Mouse (Mus musculus): ENCODE measurements around the gene 1700034J05Rik. TPM values are rescaled to one million over a fixed set of nuclear protein-coding genes. Genes with fewer than 3 reads are reported as not detected.

1700034J05Rik gene
- polyA plus RNA-seq, 1 experiment from 2014 or later: 0.57 TPM

- peaks cover 28% of the 10 kb centered on the region for H3K4me1 ChIP-seq (ENCODE audit: control insufficient read depth, insufficient read depth, low read length)
- no peak for ATAC-seq (ENCODE audit: low read depth)
These were observed 7.7 kb downstream of the 1700034J05Rik start for GRCm38 (mm10) chr6:146946327-146947029.

GRCm38 (mm10) chr6:146944830-146945229 lies 9.4 kb downstream of the 1700034J05Rik start:
- H3K9me3 ChIP-seq (ENCODE audit: control insufficient read depth, low read length): no peaks in the 10 kb centered on the region
- no peak overlapping the region for H3K9ac ChIP-seq (ENCODE audit: low read depth, low read length)
- no peak overlapping the region for H3K4me3 ChIP-seq (ENCODE audit: low read depth, low read length)
- H3K4me1 ChIP-seq (ENCODE audit: control insufficient read depth, insufficient read depth, low read length): peaks cover 29% of the 10 kb centered on the region
- ATAC-seq (ENCODE audit: low read depth) (no peak), DNase-seq (ENCODE audit: low spot score) (no peak)
- no peak overlapping the region for H3K4me2 ChIP-seq (ENCODE audit: low read depth, low read length)
- H3K27ac ChIP-seq (replicated peaks; ENCODE audit: low read depth, low read length): no peak overlapping the region
- no peaks in the 10 kb centered on the region for H3K27me3 ChIP-seq (replicated peaks; ENCODE audit: control insufficient read depth, insufficient read depth, low read length)
- 55% methylated on average over 4 of the region's 4 CpGs for WGBS
- peaks cover 2% of the 10 kb centered on the region; the same call in 1 of the 2 replicates for H3K36me3 ChIP-seq (ENCODE audit: control insufficient read depth, insufficient read depth, low read length)

More at GRCm38 (mm10) chr6:146946327-146947029, 7.7 kb downstream of the 1700034J05Rik start:
- no peaks in the 10 kb centered on the region for H3K9me3 ChIP-seq (ENCODE audit: control insufficient read depth, low read length)
- H3K27ac ChIP-seq (replicated peaks; ENCODE audit: low read depth, low read length): no peak overlapping the region
- 75% methylated on average over 6 of the region's 6 CpGs for WGBS
- H3K27me3 ChIP-seq (replicated peaks; ENCODE audit: control insufficient read depth, insufficient read depth, low read length): no peaks in the 10 kb centered on the region
- no peak overlapping the region for H3K4me2 ChIP-seq (ENCODE audit: low read depth, low read length)
- H3K4me3 ChIP-seq (ENCODE audit: low read depth, low read length): no peak overlapping the region
- DNase-seq (ENCODE audit: low spot score): no peak
- no peak overlapping the region for H3K9ac ChIP-seq (ENCODE audit: low read depth, low read length)
- no peaks in the 10 kb centered on the region for H3K36me3 ChIP-seq (ENCODE audit: control insufficient read depth, insufficient read depth, low read length)

- Histone ChIP-seq H3K27me3 (replicated peaks; ENCODE audit: control insufficient read depth, insufficient read depth, low read length) (no peaks in the 10 kb centered on the region), H3K9ac (ENCODE audit: low read depth, low read length) (no peak overlapping the region), H3K36me3 (ENCODE audit: control insufficient read depth, insufficient read depth, low read length) (peaks cover 10% of the 10 kb centered on the region), H3K27ac (replicated peaks; ENCODE audit: low read depth, low read length) (no peak overlapping the region), H3K4me3 (ENCODE audit: low read depth, low read length) (no peak overlapping the region), H3K4me1 (ENCODE audit: control insufficient read depth, insufficient read depth, low read length) (peaks cover 25% of the 10 kb centered on the region), H3K9me3 (ENCODE audit: control insufficient read depth, low read length) (no peaks in the 10 kb centered on the region), H3K4me2 (ENCODE audit: low read depth, low read length) (no peak overlapping the region)
- ATAC-seq (ENCODE audit: low read depth) (no peak), DNase-seq (ENCODE audit: low spot score) (no peak)
These were observed 10.2 kb downstream of the 1700034J05Rik start for GRCm38 (mm10) chr6:146944009-146944408.

- H3K9ac ChIP-seq (ENCODE audit: low read depth, low read length): no peak overlapping the region
- no peak overlapping the region for H3K4me3 ChIP-seq (ENCODE audit: low read depth, low read length)
- peaks cover 14% of the 10 kb centered on the region for H3K36me3 ChIP-seq (ENCODE audit: control insufficient read depth, insufficient read depth, low read length)
- no peak overlapping the region for H3K27ac ChIP-seq (replicated peaks; ENCODE audit: low read depth, low read length)
- H3K27me3 ChIP-seq (replicated peaks; ENCODE audit: control insufficient read depth, insufficient read depth, low read length): no peaks in the 10 kb centered on the region
- 70% methylated on average over 7 of the region's 7 CpGs for WGBS
- no peak overlapping the region for H3K4me2 ChIP-seq (ENCODE audit: low read depth, low read length)
- ATAC-seq (ENCODE audit: low read depth) (no peak), DNase-seq (ENCODE audit: low spot score) (no peak)
- peaks cover 11% of the 10 kb centered on the region; the same call in 1 of the 2 replicates for H3K4me1 ChIP-seq (ENCODE audit: control insufficient read depth, insufficient read depth, low read length)
- H3K9me3 ChIP-seq (ENCODE audit: control insufficient read depth, low read length): no peaks in the 10 kb centered on the region
These were observed 12.5 kb downstream of the 1700034J05Rik start for GRCm38 (mm10) chr6:146941505-146942275.

GRCm38 (mm10) chr6:146939026-146939425 lies 15.2 kb downstream of the 1700034J05Rik start:
- Histone ChIP-seq H3K9ac (ENCODE audit: low read depth, low read length) (no peak overlapping the region), H3K4me3 (ENCODE audit: low read depth, low read length) (no peak overlapping the region), H3K27me3 (replicated peaks; ENCODE audit: control insufficient read depth, insufficient read depth, low read length) (no peaks in the 10 kb centered on the region), H3K9me3 (ENCODE audit: control insufficient read depth, low read length) (no peaks in the 10 kb centered on the region), H3K27ac (replicated peaks; ENCODE audit: low read depth, low read length) (no peak overlapping the region), H3K4me1 (ENCODE audit: control insufficient read depth, insufficient read depth, low read length) (peaks cover 7% of the 10 kb centered on the region; the same call in 1 of the 2 replicates), H3K36me3 (ENCODE audit: control insufficient read depth, insufficient read depth, low read length) (peaks cover 14% of the 10 kb centered on the region), H3K4me2 (ENCODE audit: low read depth, low read length) (no peak overlapping the region)
- WGBS: 67% methylated on average over 8 of the region's 8 CpGs
- DNase-seq (ENCODE audit: low spot score) (peak; percentile 89), ATAC-seq (ENCODE audit: low read depth) (peak; percentile 88)

GRCm38 (mm10) chr6:146935957-146936356 lies 18.3 kb downstream of the 1700034J05Rik start:
- no peak overlapping the region for H3K9ac ChIP-seq (ENCODE audit: low read depth, low read length)
- WGBS: 80% methylated on average over 6 of the region's 6 CpGs
- peaks cover 14% of the 10 kb centered on the region for H3K36me3 ChIP-seq (ENCODE audit: control insufficient read depth, insufficient read depth, low read length)
- no peaks in the 10 kb centered on the region for H3K9me3 ChIP-seq (ENCODE audit: control insufficient read depth, low read length)
- DNase-seq (ENCODE audit: low spot score): peak; percentile 69
- no peak overlapping the region for H3K4me2 ChIP-seq (ENCODE audit: low read depth, low read length)
- no peak overlapping the region for H3K27ac ChIP-seq (replicated peaks; ENCODE audit: low read depth, low read length)
- ATAC-seq (ENCODE audit: low read depth): peak; percentile 78
- H3K27me3 ChIP-seq (replicated peaks; ENCODE audit: control insufficient read depth, insufficient read depth, low read length): no peaks in the 10 kb centered on the region
- peaks cover 11% of the 10 kb centered on the region for H3K4me1 ChIP-seq (ENCODE audit: control insufficient read depth, insufficient read depth, low read length)
- no peak overlapping the region for H3K4me3 ChIP-seq (ENCODE audit: low read depth, low read length)

GRCm38 (mm10) chr6:146933123-146933522 lies 21.1 kb downstream of the 1700034J05Rik start:
- no peak for ATAC-seq (ENCODE audit: low read depth)
- H3K9ac ChIP-seq (ENCODE audit: low read depth, low read length): no peak overlapping the region
- 25% methylated on average over 6 of the region's 6 CpGs for WGBS

GRCm38 (mm10) chr6:146929031-146929430 lies 25.2 kb downstream of the 1700034J05Rik start:
- no peaks in the 10 kb centered on the region for H3K9me3 ChIP-seq (ENCODE audit: control insufficient read depth, low read length)
- no peak overlapping the region for H3K4me2 ChIP-seq (ENCODE audit: low read depth, low read length)
- H3K27ac ChIP-seq (replicated peaks; ENCODE audit: low read depth, low read length): no peak overlapping the region
- DNase-seq (ENCODE audit: low spot score) (no peak), ATAC-seq (ENCODE audit: low read depth) (0 out of 2 replicates have a peak, but pooled peaks have one; percentile 30)
- H3K4me1 ChIP-seq (ENCODE audit: control insufficient read depth, insufficient read depth, low read length): peaks cover 31% of the 10 kb centered on the region
- H3K9ac ChIP-seq (ENCODE audit: low read depth, low read length): no peak overlapping the region
- no peaks in the 10 kb centered on the region for H3K27me3 ChIP-seq (replicated peaks; ENCODE audit: control insufficient read depth, insufficient read depth, low read length)
- H3K36me3 ChIP-seq (ENCODE audit: control insufficient read depth, insufficient read depth, low read length): no peaks in the 10 kb centered on the region
- H3K4me3 ChIP-seq (ENCODE audit: low read depth, low read length): no peak overlapping the region
- WGBS: 64% methylated on average over 2 of the region's 2 CpGs

More at GRCm38 (mm10) chr6:146933123-146933522, 21.1 kb downstream of the 1700034J05Rik start:
- DNase-seq (ENCODE audit: low spot score): peak; percentile 49
- no peaks in the 10 kb centered on the region for H3K27me3 ChIP-seq (replicated peaks; ENCODE audit: control insufficient read depth, insufficient read depth, low read length)
- 0 out of 2 replicates have a peak overlapping the region, but pooled peaks have one; percentile 39 for H3K27ac ChIP-seq (replicated peaks; ENCODE audit: low read depth, low read length)
- no peaks in the 10 kb centered on the region for H3K9me3 ChIP-seq (ENCODE audit: control insufficient read depth, low read length)
- no peak overlapping the region for H3K4me2 ChIP-seq (ENCODE audit: low read depth, low read length)
- no peaks in the 10 kb centered on the region for H3K36me3 ChIP-seq (ENCODE audit: control insufficient read depth, insufficient read depth, low read length)
- H3K4me3 ChIP-seq (ENCODE audit: low read depth, low read length): no peak overlapping the region
- peaks cover 15% of the 10 kb centered on the region for H3K4me1 ChIP-seq (ENCODE audit: control insufficient read depth, insufficient read depth, low read length)
